Mouse (Mus musculus) cerebellum, adult 2 months (tissue): ENCODE measurements around the gene Prdm12. TPM values are rescaled to one million over a fixed set of nuclear protein-coding genes. Genes with fewer than 3 reads are reported as not detected.

Source experiments
- DNase-seq, 2 experiments: peaks; one replicate each; pipeline ENCODE4 v3.0.0; 2021
- H3K27ac ChIP-seq: fragments of 200-500 bp; 2 replicates; pipeline ENCODE4 v1.5.1; 2012; ENCODE audit warnings: low read length, control low read depth, inconsistent platforms; ENCODE audit not compliant: insufficient read depth
- H3K27me3 ChIP-seq: fragments of 200-500 bp; 2 replicates; pipeline ENCODE4 v1.6.1; 2012; ENCODE audit warnings: inconsistent platforms, mild to moderate bottlenecking, low read length, moderate library complexity; ENCODE audit not compliant: control insufficient read depth, insufficient read depth
- H3K4me1 ChIP-seq: fragments of 200-500 bp; 2 replicates; pipeline ENCODE4 v1.6.1; 2011; ENCODE audit warnings: low read length; ENCODE audit not compliant: control insufficient read depth, insufficient read depth
- H3K4me3 ChIP-seq: fragments of 200-500 bp; replicated peaks from 2 replicates; pipeline ENCODE3; 2011; ENCODE audit warnings: mild to moderate bottlenecking, low read depth, low read length, control low read depth; ENCODE audit not compliant: insufficient read depth
- CTCF ChIP-seq: fragments of 200-500 bp; IDR thresholded peaks from 2 replicates; pipeline ENCODE4 v1.5.1; 2011; ENCODE audit warnings: low read depth, mild to moderate bottlenecking, control low read depth, low read length, moderate library complexity, borderline replicate concordance; ENCODE audit not compliant: insufficient read depth
- POLR2A ChIP-seq: fragments of 200-500 bp; IDR thresholded peaks from 2 replicates; pipeline ENCODE4 v1.6.1; 2011; ENCODE audit warnings: low read length, control low read depth, borderline replicate concordance; ENCODE audit not compliant: insufficient read depth
- WGBS: fragments of 180-500 bp; shearing (Covaris S2); methylation state at CpG from one replicate; pipeline ENCODE4 v1.1.7; 2018; 5-methylcytosine and 5-hydroxymethylcytosine counted together
- polyA plus RNA-seq: library from polyadenylated mRNA; depleted of rRNA; stranded (reverse); fragments of >200 nt; gene quantifications from 2 replicates; pipeline ENCODE4 v1.2.3, GENCODE M21; 2012; rRNA removed

The Prdm12 gene
- polyA plus RNA-seq, result not detected in 2 replicates

DNA sequence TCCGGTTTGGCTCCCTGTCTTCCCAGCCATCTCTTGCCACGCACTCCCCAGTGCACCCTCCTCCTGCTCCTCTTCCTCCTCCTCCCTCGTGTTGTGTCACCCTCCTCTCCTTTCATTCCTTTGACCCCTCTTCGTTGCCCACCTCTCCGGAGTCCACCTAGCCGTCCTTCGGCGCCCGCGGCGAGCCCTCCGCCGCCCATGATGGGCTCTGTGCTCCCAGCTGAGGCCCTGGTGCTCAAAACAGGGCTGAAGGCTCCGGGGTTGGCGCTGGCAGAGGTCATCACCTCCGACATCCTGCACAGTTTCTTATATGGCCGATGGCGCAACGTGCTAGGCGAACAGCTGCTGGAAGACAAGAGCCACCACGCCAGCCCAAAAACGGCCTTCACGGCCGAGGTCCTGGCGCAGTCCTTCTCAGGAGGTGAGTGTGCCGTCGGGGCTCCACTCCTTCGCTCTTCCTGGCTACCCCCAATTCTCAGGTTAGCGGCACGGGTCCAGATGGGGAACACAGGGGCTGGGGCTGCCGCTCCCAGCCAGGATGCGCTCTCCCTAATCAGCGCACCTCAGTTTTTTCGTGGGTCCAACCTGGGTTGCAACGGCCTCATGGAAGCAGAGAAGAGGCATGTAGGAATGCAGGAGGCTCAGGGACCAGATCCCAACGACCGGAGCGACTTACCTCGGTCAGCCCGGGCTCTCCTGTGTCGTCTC lies at the start of gene Prdm12:
Prdm12 (plus strand) TSS at position 137 of the 708 bp plus-strand sequence.
- no peak for DNase-seq
- H3K4me1 ChIP-seq, result no peaks in the 10 kb centered on the region
- H3K27ac ChIP-seq, result no peak within 1 kb of the TSS
- 2% methylated on average over 41 of the region's 41 CpGs for WGBS
- peaks cover 12% of the 10 kb centered on the region; the same call in 1 of the 2 replicates for H3K27me3 ChIP-seq
- no peak within 1 kb of the TSS for H3K4me3 ChIP-seq
- TF ChIP-seq POLR2A (no peak), CTCF (no peak)

DNA sequence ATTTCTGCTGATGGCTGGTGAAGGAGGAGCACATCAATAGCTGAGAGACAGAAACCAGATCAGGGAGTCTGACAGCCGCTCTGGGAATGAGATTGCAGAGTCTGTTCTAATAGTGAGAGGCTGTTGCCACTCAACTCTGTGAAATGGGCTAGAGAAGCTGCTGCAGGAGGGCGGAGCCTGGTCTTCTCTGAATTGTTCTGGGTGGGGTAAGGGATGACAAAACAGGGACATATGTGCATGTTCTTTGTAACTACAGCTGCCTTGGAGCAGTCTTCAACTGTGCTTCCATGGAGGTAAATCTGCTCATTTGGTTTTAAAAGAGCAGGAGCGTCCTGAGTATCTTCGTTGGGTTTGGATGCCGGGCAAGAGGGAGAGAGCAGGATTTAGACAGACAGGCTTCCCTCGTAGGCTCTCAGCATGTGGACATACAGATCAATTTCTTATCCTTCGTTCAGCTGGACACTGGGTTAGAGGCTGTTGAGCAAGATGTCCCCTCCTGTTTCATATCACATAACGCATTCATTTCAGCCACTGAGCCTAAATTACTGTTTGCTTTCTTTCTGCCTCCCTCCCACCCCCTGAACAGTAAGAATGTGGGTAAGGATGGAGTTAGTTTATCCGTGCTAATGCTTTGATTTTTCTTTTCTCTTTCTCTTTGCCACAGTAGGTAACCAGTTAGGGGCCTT lies 47.9 kb upstream of the Prdm12 start:
- DNase-seq, result no peak
- no peak overlapping the region for H3K27ac ChIP-seq
- 88% methylated on average over 9 of the region's 9 CpGs for WGBS

DNA sequence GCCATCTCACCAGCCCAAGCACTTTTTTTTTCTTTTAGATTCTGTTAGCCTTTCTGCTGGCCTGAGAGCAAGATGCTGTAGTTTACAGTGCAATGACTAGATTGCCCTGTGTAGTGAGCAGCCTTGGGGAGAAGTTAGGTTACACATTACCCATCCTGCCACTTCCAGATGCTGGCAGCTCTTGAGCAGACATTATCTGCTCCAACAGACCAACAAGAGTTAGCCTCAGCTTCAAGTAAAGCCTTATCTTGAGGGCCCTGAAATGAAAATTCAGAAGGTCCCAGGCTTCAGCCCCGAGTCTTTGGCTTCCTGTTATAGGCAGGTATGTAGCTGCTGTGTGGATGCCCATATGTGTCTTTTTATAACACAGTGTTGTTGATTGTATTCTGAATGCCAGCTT lies 32.3 kb upstream of the Prdm12 start:
- Histone ChIP-seq H3K4me1 (peaks cover 2% of the 10 kb centered on the region; the same call in 1 of the 2 replicates), H3K4me3 (no peak overlapping the region), H3K27ac (no peak overlapping the region), H3K27me3 (no peaks in the 10 kb centered on the region)
- DNase-seq, result no peak
- no peak for TF ChIP-seq CTCF
- no peak for TF ChIP-seq POLR2A
- WGBS, result 94% methylated on average over 1 of the region's 1 CpGs

More for the DNA sequence above, 47.9 kb upstream of the Prdm12 start:
- TF ChIP-seq CTCF (no peak), POLR2A (no peak)
- H3K4me3 ChIP-seq, result no peak overlapping the region
- H3K27me3 ChIP-seq, result no peaks in the 10 kb centered on the region
- H3K4me1 ChIP-seq, result peaks cover 15% of the 10 kb centered on the region

DNA sequence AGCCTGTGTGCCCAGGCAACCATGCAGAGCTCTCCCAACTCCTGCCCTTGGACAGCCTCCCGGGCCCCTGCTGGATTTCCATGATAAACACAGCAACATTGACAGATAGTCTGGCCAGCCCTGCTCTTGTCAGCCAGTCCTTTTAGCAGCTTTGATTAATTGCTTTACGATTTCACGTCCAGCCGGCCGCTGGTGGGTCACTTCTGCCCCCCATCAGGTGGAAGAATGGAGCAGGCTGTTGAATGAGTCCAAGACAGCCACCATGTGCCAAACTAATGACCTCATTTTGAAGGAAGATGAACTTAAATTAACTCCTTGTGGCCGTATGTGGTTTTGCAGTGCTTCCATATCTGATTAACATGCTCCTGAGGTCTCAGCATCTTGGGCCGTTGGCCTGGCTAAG lies 30.0 kb upstream of the Prdm12 start:
- H3K27me3 ChIP-seq, result no peaks in the 10 kb centered on the region
- DNase-seq, result peak; percentile 22 to 41
- 15% methylated on average over 7 of the region's 7 CpGs for WGBS

DNA sequence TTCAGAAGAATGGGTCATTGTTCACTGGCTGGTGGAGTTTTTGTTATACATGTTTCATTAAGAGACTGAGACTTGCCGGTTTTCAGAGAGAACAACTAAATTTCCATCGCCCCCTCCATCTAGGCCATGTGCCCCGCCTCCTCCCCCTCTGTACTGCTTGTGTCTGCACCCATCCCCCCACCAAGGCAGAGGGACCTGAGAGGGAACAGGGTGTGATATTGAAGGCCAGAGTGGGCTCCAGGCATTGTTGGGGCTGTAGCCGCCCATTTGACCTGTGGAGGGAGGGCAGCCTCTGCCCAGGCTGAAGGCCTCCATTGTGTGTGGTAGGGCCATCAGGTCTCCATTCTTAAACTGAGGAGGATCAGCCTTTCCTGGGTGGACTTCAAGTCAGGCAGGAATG lies 28.9 kb upstream of the Prdm12 start:
- Histone ChIP-seq H3K27ac (no peak overlapping the region), H3K27me3 (no peaks in the 10 kb centered on the region), H3K4me3 (no peak overlapping the region), H3K4me1 (peaks cover 2% of the 10 kb centered on the region; the same call in 1 of the 2 replicates)
- TF ChIP-seq POLR2A (no peak), CTCF (no peak)
- DNase-seq, result no peak
- WGBS, result 83% methylated on average over 4 of the region's 4 CpGs

More for the DNA sequence above, 30.0 kb upstream of the Prdm12 start:
- Histone ChIP-seq H3K27ac (no peak overlapping the region), H3K4me3 (no peak overlapping the region), H3K4me1 (peaks cover 2% of the 10 kb centered on the region; the same call in 1 of the 2 replicates)
- TF ChIP-seq CTCF, result no peak
- no peak for TF ChIP-seq POLR2A

DNA sequence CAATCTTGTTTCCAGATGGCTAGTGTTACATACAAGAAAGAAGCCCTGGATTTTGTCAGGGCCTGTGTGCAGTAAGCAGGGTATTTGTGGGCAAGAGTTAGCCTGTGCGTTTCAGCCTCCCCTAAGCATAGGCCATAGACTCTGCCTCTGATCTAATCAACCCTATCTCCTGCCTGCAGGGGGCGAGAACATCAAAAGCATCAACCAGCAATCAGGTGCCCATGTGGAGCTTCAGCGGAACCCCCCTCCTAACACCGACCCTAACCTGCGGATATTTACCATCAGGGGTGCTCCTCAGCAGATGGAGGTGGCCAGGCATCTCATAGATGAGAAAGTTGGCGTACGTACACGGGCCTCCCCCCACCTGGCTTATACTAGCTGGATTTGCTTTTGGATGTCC lies 28.4 kb upstream of the Prdm12 start:
- no peak for TF ChIP-seq POLR2A
- TF ChIP-seq CTCF, result no peak
- no peaks in the 10 kb centered on the region for H3K27me3 ChIP-seq
- no peak for DNase-seq
- WGBS, result 75% methylated on average over 8 of the region's 8 CpGs
- H3K4me1 ChIP-seq, result peaks cover 2% of the 10 kb centered on the region; the same call in 1 of the 2 replicates
- no peak overlapping the region for H3K27ac ChIP-seq
- no peak overlapping the region for H3K4me3 ChIP-seq

DNA sequence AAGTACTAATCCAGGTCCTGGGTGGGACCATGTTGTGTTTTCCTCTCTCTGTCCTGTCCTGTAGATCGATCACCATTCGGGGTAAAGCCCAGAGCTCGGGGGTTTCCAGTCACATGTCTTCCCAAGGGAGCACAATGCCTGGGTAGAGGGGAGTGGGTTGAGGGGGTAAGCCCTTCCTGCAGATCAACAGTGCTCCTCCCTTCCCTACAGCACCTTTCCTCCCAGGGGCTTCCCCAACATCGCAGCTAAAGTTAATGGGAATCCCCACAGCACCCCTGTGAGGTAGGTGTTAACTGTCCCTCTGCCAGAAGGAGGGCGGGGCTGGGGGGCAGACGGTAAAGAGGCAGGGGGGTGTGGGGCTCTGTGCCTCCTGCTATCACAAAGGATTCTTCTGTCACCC lies 27.2 kb upstream of the Prdm12 start:
- H3K4me3 ChIP-seq, result no peak overlapping the region
- TF ChIP-seq POLR2A, result no peak
- TF ChIP-seq CTCF, result no peak
- no peaks in the 10 kb centered on the region for H3K27me3 ChIP-seq
- DNase-seq, result no peak
- peaks cover 2% of the 10 kb centered on the region; the same call in 1 of the 2 replicates for H3K4me1 ChIP-seq
- H3K27ac ChIP-seq, result no peak overlapping the region
- 73% methylated on average over 6 of the region's 6 CpGs for WGBS
